Mouse (Mus musculus) heart, embryonic 13.5 days (tissue): ENCODE results near the gene Iqschfp. TPM values are rescaled to one million over a fixed set of nuclear protein-coding genes. Genes with fewer than 3 reads are reported as not detected.

Experiments used
- ATAC-seq: fragments of 200-750 bp; cut with Nextera tagmentation; 2 replicates; pipeline ENCODE4 v1.8.0; 2017; ENCODE audit warnings: moderate TSS enrichment; ENCODE audit not compliant: insufficient number of reproducible peaks, low FRiP score, low TSS enrichment; ENCODE audit errors: extremely low read depth
- H3K27ac ChIP-seq: fragments of 300-500 bp; sonication (generic); replicated peaks from 2 replicates; pipeline ENCODE4 v1.5.1; 2015; ENCODE audit warnings: moderate library complexity, mild to moderate bottlenecking, inconsistent platforms
- H3K27me3 ChIP-seq: fragments of 300-500 bp; sonication (generic); replicated peaks from 2 replicates; pipeline ENCODE4 v1.6.1; 2015; ENCODE audit warnings: mild to moderate bottlenecking, inconsistent platforms
- H3K36me3 ChIP-seq: fragments of 300-500 bp; sonication (generic); 2 replicates; pipeline ENCODE4 v1.6.1; 2015; ENCODE audit warnings: mild to moderate bottlenecking, inconsistent platforms
- H3K4me1 ChIP-seq: fragments of 300-500 bp; sonication (generic); 2 replicates; pipeline ENCODE4 v1.6.1; 2015; ENCODE audit warnings: inconsistent platforms
- H3K4me2 ChIP-seq: fragments of 300-500 bp; sonication (generic); 2 replicates; pipeline ENCODE4 v1.6.1; 2015; ENCODE audit warnings: inconsistent platforms, mild to moderate bottlenecking, moderate library complexity
- H3K4me3 ChIP-seq: fragments of 300-500 bp; sonication (generic); 2 replicates; pipeline ENCODE4 v1.5.1; 2015; ENCODE audit warnings: moderate library complexity, mild to moderate bottlenecking, inconsistent platforms
- H3K9ac ChIP-seq: fragments of 300-500 bp; sonication (generic); 2 replicates; pipeline ENCODE4 v1.6.1; 2015; ENCODE audit warnings: inconsistent platforms, mild to moderate bottlenecking, moderate library complexity
- H3K9me3 ChIP-seq: fragments of 300-500 bp; sonication (generic); 2 replicates; pipeline ENCODE4 v1.6.1; 2016; ENCODE audit warnings: inconsistent platforms
- WGBS: fragments of 180-500 bp; shearing (Covaris S2); methylation state at CpG from one replicate; pipeline ENCODE4 v1.1.7; 2015; ENCODE audit warnings: mixed read lengths; 5-methylcytosine and 5-hydroxymethylcytosine counted together
- polyA plus RNA-seq: library from polyadenylated mRNA; unstranded; fragments of >200 nt; fragmentation: Nextera tagmentation; extraction: Ambion mirVana; gene quantifications from 2 replicates; pipeline ENCODE4 v1.2.1, GENCODE M21; 2015

The Iqschfp gene
- polyA plus RNA-seq, 1 experiment from 2014 or later = not detected

DNA sequence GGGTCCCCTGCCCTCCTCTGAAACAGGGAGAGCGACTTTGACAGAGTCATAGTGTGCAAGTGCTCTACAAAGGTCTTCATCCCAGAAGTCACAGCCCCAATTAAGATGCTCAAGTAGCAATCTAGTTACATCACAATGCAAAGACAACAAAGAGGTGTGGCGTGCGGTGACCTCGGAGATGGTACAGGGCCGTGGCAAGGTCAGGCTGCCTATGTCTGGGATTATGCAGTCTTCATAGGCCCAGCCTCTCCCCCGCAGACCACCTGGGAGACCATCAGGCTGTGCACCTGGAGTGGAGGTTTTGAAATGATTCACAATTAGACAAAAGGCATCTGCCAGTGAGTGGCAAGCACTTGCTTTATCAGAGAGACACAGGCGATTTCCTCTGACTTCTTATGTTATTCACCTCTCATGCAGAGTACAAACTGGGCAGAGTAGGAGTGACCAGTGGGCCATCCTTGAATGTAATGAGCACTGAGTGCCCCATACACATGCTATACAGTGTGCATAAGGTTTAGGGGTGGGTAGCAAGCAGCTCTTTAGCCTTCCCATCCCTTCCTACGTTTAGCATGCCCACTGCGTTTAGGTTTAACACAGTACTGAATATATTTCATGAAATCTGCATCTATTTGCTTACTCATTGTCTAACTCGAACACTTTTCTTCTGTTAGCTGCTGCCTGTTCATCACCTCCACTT is 673.1 kb downstream of the Iqschfp start:
- Histone ChIP-seq H3K27ac (no peak overlapping the region), H3K4me1 (peaks cover 31% of the 10 kb centered on the region), H3K36me3 (no peaks in the 10 kb centered on the region), H3K9me3 (no peaks in the 10 kb centered on the region), H3K4me2 (no peak overlapping the region), H3K27me3 (no peaks in the 10 kb centered on the region), H3K9ac (no peak overlapping the region), H3K4me3 (no peak overlapping the region)
- WGBS = 75% methylated on average over 10 of the region's 10 CpGs
- no peak for ATAC-seq

DNA sequence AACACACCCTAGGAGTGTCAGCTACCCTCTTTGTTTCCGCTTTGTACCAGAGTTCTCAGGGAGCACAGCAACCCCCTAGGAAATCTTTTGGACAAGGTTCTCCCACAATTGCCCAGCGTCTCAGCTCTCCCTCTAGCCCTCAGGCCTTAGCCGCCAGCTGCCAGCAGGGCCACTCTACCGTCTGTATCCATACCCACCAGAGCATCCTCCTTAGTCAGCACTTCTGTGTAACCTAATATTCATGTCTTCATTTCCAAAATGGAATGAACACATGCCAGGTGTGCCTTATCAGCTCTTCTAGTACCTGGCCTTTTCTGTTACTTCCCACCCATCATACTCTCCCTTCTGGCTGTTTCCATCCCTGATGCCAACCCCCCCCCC is 673.6 kb downstream of the Iqschfp start:
- WGBS = 82% methylated on average over 4 of the region's 4 CpGs
- Histone ChIP-seq H3K9ac (no peak overlapping the region), H3K4me1 (peaks cover 28% of the 10 kb centered on the region), H3K27me3 (no peaks in the 10 kb centered on the region), H3K27ac (no peak overlapping the region), H3K9me3 (no peaks in the 10 kb centered on the region), H3K4me3 (no peak overlapping the region), H3K4me2 (no peak overlapping the region), H3K36me3 (no peaks in the 10 kb centered on the region)
- ATAC-seq = no peak

DNA sequence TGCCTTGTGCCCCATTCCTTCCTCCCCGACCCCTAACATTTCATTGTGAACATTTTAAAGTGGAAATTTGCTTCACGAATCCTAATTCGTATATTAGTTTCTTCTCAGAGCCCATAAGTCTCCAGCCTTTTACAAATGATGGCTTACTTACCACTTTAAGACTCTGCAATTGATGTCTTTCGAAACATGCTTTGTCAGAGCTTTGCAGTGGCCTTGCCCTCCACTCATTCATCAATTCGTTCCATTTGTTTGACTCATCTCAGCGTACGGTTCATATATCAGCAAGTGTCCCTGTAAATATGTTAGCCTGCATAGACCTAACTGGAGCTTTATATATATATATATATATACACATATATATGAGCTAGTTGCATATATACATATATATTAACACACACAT is 675.5 kb downstream of the Iqschfp start:
- H3K9me3 ChIP-seq = no peaks in the 10 kb centered on the region
- no peak overlapping the region for H3K27ac ChIP-seq
- H3K27me3 ChIP-seq = no peaks in the 10 kb centered on the region
- no peaks in the 10 kb centered on the region for H3K36me3 ChIP-seq
- H3K4me2 ChIP-seq = no peak overlapping the region
- H3K4me3 ChIP-seq = no peak overlapping the region
- WGBS = 81% methylated on average over 7 of the region's 7 CpGs
- H3K9ac ChIP-seq = no peak overlapping the region
- peaks cover 33% of the 10 kb centered on the region for H3K4me1 ChIP-seq
- no peak for ATAC-seq

GRCm38 (mm10) chr3:68568149-68568548 is 676.1 kb downstream of the Iqschfp start:
- no peaks in the 10 kb centered on the region for H3K27me3 ChIP-seq
- peaks cover 38% of the 10 kb centered on the region for H3K4me1 ChIP-seq
- 81% methylated on average over 3 of the region's 3 CpGs for WGBS
- no peak for ATAC-seq
- no peaks in the 10 kb centered on the region for H3K36me3 ChIP-seq
- H3K9me3 ChIP-seq = no peaks in the 10 kb centered on the region
- no peak overlapping the region for H3K4me2 ChIP-seq
- no peak overlapping the region for H3K4me3 ChIP-seq
- no peak overlapping the region; the same call in 1 of the 2 replicates for H3K27ac ChIP-seq
- no peak overlapping the region for H3K9ac ChIP-seq

DNA sequence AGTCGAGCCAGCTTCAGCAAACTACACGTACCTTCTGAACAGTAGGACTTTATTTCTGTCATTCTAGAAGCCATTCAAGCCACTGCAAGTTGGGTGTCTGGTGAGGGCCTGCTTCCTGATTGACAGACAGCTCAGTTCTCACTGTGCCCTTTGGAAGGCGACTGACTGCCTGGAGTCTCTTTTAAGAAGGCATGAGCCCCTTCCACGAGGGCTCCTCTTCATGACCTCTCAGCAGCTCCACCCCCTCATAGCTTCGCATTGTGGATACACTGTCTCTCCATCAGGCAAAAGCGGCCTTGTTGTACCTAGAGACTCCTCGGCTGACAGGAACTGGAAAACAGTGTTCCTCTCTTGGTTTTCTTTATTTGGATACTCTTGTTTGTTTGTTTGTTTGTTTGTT is 676.7 kb downstream of the Iqschfp start:
- H3K36me3 ChIP-seq = no peaks in the 10 kb centered on the region
- WGBS = 40% methylated on average over 7 of the region's 7 CpGs
- no peak overlapping the region; the same call in 1 of the 2 replicates for H3K27ac ChIP-seq
- ATAC-seq = no peak
- no peaks in the 10 kb centered on the region for H3K27me3 ChIP-seq
- H3K4me1 ChIP-seq = peaks cover 44% of the 10 kb centered on the region
- no peaks in the 10 kb centered on the region for H3K9me3 ChIP-seq
- no peak overlapping the region for H3K9ac ChIP-seq
- no peak overlapping the region for H3K4me3 ChIP-seq
- H3K4me2 ChIP-seq = no peak overlapping the region

DNA sequence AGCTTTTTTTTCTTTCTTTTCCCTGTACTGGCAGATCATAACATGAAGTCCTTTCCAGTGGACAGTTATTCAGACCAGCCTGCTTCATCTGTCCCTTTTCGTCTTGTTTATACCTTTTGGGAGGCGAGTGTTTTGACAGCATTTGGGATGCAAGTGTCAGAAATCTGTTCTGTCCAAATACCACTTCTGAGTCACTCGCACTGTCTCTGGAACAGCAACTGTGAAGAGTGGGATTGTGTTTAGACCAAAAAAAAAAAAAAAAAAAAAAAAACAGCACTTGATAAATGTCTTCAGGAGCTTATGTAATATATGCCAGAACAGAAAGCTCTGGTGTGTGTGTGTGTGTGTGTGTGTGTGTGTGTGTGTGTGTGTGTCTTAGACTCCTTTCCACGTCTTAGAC is 678.3 kb downstream of the Iqschfp start:
- 74% methylated on average over 4 of the region's 4 CpGs for WGBS
- Histone ChIP-seq H3K9me3 (no peaks in the 10 kb centered on the region), H3K4me2 (no peak overlapping the region)

GRCm38 (mm10) chr3:68572249-68573225 is 680.5 kb downstream of the Iqschfp start:
- WGBS = 22% methylated on average over 28 of the region's 28 CpGs
- Histone ChIP-seq H3K27me3 (no peaks in the 10 kb centered on the region), H3K9me3 (no peaks in the 10 kb centered on the region), H3K4me1 (peaks cover 65% of the 10 kb centered on the region), H3K4me2 (peak overlapping the region; percentile 70), H3K4me3 (peak overlapping the region; percentile 45), H3K36me3 (no peaks in the 10 kb centered on the region), H3K27ac (peak overlapping the region; percentile 33; the same call in 1 of the 2 replicates), H3K9ac (peak overlapping the region; percentile 75)
- ATAC-seq = no peak

More for the DNA sequence above, 678.3 kb downstream of the Iqschfp start:
- ATAC-seq = no peak
- no peaks in the 10 kb centered on the region for H3K27me3 ChIP-seq
- H3K27ac ChIP-seq = no peak overlapping the region
- H3K4me3 ChIP-seq = no peak overlapping the region
- H3K9ac ChIP-seq = no peak overlapping the region
- no peaks in the 10 kb centered on the region for H3K36me3 ChIP-seq
- peaks cover 43% of the 10 kb centered on the region for H3K4me1 ChIP-seq

- 67% methylated on average over 3 of the region's 3 CpGs for WGBS
These were observed 681.2 kb downstream of the Iqschfp start for GRCm38 (mm10) chr3:68573226-68573624.

GRCm38 (mm10) chr3:68574097-68574496 is 682.1 kb downstream of the Iqschfp start:
- Histone ChIP-seq H3K4me3 (no peak overlapping the region), H3K36me3 (no peaks in the 10 kb centered on the region), H3K4me1 (peaks cover 67% of the 10 kb centered on the region), H3K4me2 (no peak overlapping the region), H3K9ac (no peak overlapping the region), H3K9me3 (no peaks in the 10 kb centered on the region), H3K27ac (no peak overlapping the region), H3K27me3 (no peaks in the 10 kb centered on the region)
- WGBS = 51% methylated on average over 8 of the region's 8 CpGs
- no peak for ATAC-seq

More at GRCm38 (mm10) chr3:68573226-68573624, 681.2 kb downstream of the Iqschfp start:
- H3K36me3 ChIP-seq = no peaks in the 10 kb centered on the region
- no peak overlapping the region for H3K27ac ChIP-seq
- H3K4me3 ChIP-seq = no peak overlapping the region
- no peak for ATAC-seq
- no peaks in the 10 kb centered on the region for H3K9me3 ChIP-seq
- H3K27me3 ChIP-seq = no peaks in the 10 kb centered on the region
- no peak overlapping the region for H3K4me2 ChIP-seq
- peaks cover 66% of the 10 kb centered on the region for H3K4me1 ChIP-seq
- H3K9ac ChIP-seq = no peak overlapping the region

DNA sequence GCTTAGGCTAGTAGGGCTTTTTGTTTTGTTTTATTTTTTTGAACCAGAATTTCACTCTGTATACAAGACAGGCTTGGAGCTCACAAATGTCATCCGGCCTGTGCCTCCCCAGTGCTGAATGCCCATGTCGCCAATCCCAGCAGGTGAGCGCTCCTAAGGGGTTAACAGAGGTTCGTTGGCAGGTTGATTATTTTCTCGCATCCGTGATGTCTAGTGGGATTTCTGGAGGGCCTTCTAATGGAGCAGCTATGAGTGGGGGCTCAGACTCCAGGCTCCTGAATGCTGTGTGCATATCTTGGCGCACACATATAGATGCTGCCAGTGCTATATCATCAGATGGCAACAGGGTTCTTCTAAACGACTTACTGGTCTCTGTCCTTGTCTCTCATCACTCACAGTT is 682.5 kb downstream of the Iqschfp start:
- WGBS = 72% methylated on average over 8 of the region's 8 CpGs
- Histone ChIP-seq H3K4me2 (no peak overlapping the region), H3K9me3 (no peaks in the 10 kb centered on the region), H3K27me3 (no peaks in the 10 kb centered on the region), H3K4me3 (no peak overlapping the region), H3K4me1 (peaks cover 68% of the 10 kb centered on the region), H3K36me3 (no peaks in the 10 kb centered on the region), H3K27ac (no peak overlapping the region), H3K9ac (no peak overlapping the region)
- no peak for ATAC-seq

- Histone ChIP-seq H3K27ac (peak overlapping the region; percentile 73), H3K4me1 (peaks cover 68% of the 10 kb centered on the region)
- no peak for ATAC-seq
These were observed 683.8 kb downstream of the Iqschfp start for GRCm38 (mm10) chr3:68575636-68576340.

More at GRCm38 (mm10) chr3:68575636-68576340, 683.8 kb downstream of the Iqschfp start:
- Histone ChIP-seq H3K36me3 (no peaks in the 10 kb centered on the region), H3K27me3 (no peaks in the 10 kb centered on the region), H3K9me3 (no peaks in the 10 kb centered on the region), H3K9ac (peak overlapping the region; percentile 66; the same call in 1 of the 2 replicates), H3K4me3 (no peak overlapping the region), H3K4me2 (peak overlapping the region; percentile 51)
- 40% methylated on average over 10 of the region's 10 CpGs for WGBS
